Mouse (Mus musculus) intestine, postnatal 0 days (tissue): Measurements from ENCODE around the gene Cxcr5. TPM values are rescaled to one million over a fixed set of nuclear protein-coding genes. Genes with fewer than 3 reads are reported as not detected.

ENCODE experiments used
- ATAC-seq: fragments of 200-750 bp; cut with Nextera tagmentation; 2 replicates; pipeline ENCODE4 v1.8.0; 2017; ENCODE audit warnings: mild to moderate bottlenecking, moderate TSS enrichment, moderate library complexity
- H3K27ac ChIP-seq: fragments of 300-500 bp; sonication (generic); 2 replicates; pipeline ENCODE4 v1.5.1; 2014; ENCODE audit warnings: mild to moderate bottlenecking, low read depth, low read length, moderate library complexity
- H3K27me3 ChIP-seq: fragments of 300-500 bp; sonication (generic); replicated peaks from 2 replicates; pipeline ENCODE4 v1.6.1; 2014; ENCODE audit warnings: low read length, mixed read lengths; ENCODE audit not compliant: control insufficient read depth, insufficient read depth
- H3K36me3 ChIP-seq: fragments of 300-500 bp; sonication (generic); 2 replicates; pipeline ENCODE4 v1.6.1; 2014; ENCODE audit warnings: mild to moderate bottlenecking, moderate library complexity; ENCODE audit not compliant: control insufficient read depth, insufficient read depth
- H3K4me1 ChIP-seq: fragments of 300-500 bp; sonication (generic); replicated peaks from 2 replicates; pipeline ENCODE4 v1.6.1; 2014; ENCODE audit warnings: antibody characterized with exemption, low read length, mixed read lengths; ENCODE audit not compliant: control insufficient read depth, insufficient read depth
- H3K4me2 ChIP-seq: fragments of 300-500 bp; sonication (generic); replicated peaks from 2 replicates; pipeline ENCODE4 v1.6.1; 2014; ENCODE audit warnings: low read depth, mild to moderate bottlenecking, moderate library complexity
- H3K4me3 ChIP-seq: fragments of 300-500 bp; sonication (generic); 2 replicates; pipeline ENCODE4 v1.5.1; 2014; ENCODE audit warnings: low read depth, low read length
- H3K9ac ChIP-seq: fragments of 300-500 bp; sonication (generic); 2 replicates; pipeline ENCODE4 v1.6.1; 2014; ENCODE audit warnings: mild to moderate bottlenecking, low read depth, low read length
- H3K9me3 ChIP-seq: fragments of 300-500 bp; sonication (generic); 2 replicates; pipeline ENCODE4 v1.6.1; 2016; ENCODE audit warnings: mixed run types; ENCODE audit not compliant: control insufficient read depth
- CTCF ChIP-seq: sonication (generic); IDR thresholded peaks from 2 replicates; pipeline ENCODE4 v1.5.1; 2016; ENCODE audit warnings: low read depth, mild to moderate bottlenecking, control low read depth, antibody characterized with exemption, moderate library complexity
- WGBS: fragments of 180-500 bp; shearing (Covaris S2); extraction: QIAGEN DNeasy Blood & Tissue Kit; methylation state at CpG from one replicate; pipeline ENCODE4 v1.1.7; 2014; 5-methylcytosine and 5-hydroxymethylcytosine counted together
- polyA plus RNA-seq: library from polyadenylated mRNA; unstranded; fragments of >200 nt; fragmentation: Nextera tagmentation; extraction: Ambion mirVana; gene quantifications from 2 replicates; pipeline ENCODE4 v1.2.1, GENCODE M21; 2015

Gene Cxcr5
- polyA plus RNA-seq, 1 experiment from 2014 or later: 0.25 TPM

DNA sequence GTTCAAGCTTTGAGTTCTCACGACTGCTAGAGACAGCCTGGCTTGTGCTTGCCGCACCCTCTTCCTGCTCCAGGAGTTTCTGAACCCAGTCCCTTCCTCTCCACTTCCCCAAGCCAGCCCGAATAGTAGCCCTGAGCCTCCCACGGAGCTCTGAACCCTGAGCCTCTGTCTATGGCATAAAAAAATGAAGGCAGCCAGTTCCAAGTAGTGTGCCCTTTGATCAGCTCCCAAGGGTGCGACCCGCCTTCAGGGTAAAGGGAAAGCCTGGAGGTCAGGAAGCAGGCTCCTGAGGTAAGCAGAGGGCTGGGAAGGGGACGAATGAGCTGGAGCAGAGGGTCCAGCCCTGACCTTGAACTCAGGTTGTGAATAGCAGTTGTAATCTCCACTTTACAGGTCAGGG lies 93.5 kb downstream of the Cxcr5 start:
- no peak overlapping the region; the same call in 1 of the 2 replicates for H3K4me2 ChIP-seq
- no peak overlapping the region for H3K9ac ChIP-seq
- H3K4me1 ChIP-seq: no peaks in the 10 kb centered on the region; the same call in 1 of the 2 replicates
- WGBS: 28% methylated on average over 7 of the region's 7 CpGs
- H3K27me3 ChIP-seq: no peaks in the 10 kb centered on the region
- no peak overlapping the region for H3K4me3 ChIP-seq
- no peaks in the 10 kb centered on the region for H3K9me3 ChIP-seq
- H3K27ac ChIP-seq: no peak overlapping the region
- peak; percentile 47 for ATAC-seq
- TF ChIP-seq CTCF: no peak
- no peaks in the 10 kb centered on the region for H3K36me3 ChIP-seq

DNA sequence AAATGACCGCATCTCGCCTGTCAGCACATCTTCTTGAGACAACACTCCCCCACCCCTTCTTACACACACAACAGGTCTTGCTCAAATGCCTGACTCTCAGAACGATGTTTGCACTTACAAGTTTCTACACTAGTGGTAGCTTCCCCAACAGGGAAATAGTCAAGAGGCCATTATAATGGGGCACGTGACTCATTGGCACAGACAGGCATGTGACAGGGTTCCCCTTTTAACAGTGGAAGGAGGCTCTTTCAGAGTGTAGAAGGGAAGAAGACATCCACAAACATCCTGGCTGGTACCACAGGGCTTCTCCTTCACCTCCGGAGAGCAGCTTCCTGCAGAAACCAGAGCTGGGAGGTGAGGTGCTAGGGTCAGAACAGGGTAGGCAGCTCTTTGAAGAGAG lies 99.7 kb downstream of the Cxcr5 start:
- Histone ChIP-seq H3K4me1 (no peaks in the 10 kb centered on the region), H3K27me3 (no peaks in the 10 kb centered on the region), H3K27ac (no peak overlapping the region), H3K9ac (no peak overlapping the region), H3K36me3 (no peaks in the 10 kb centered on the region), H3K4me2 (no peak overlapping the region), H3K9me3 (no peaks in the 10 kb centered on the region), H3K4me3 (no peak overlapping the region)
- 72% methylated on average over 5 of the region's 5 CpGs for WGBS
- TF ChIP-seq CTCF: no peak
- ATAC-seq: no peak

Other genes starting within 250 kb of the Cxcr5 start
- gene C2cd2l, start 241.6 kb downstream of the Cxcr5 start, polyA plus RNA-seq: 42.4 TPM in 2 replicates
- 23.6 and 25.3 TPM in 2 replicates for gene Dpagt1, start 235.9 kb downstream of the Cxcr5 start, polyA plus RNA-seq
- gene H2afx, start 227.2 kb downstream of the Cxcr5 start, polyA plus RNA-seq: 84.5 and 89.1 TPM in 2 replicates
- gene Hmbs, start 217.6 kb downstream of the Cxcr5 start, polyA plus RNA-seq: 60.1 and 60.7 TPM in 2 replicates
- 27.2 and 27.4 TPM in 2 replicates for gene Vps11, start 200.2 kb downstream of the Cxcr5 start, polyA plus RNA-seq
- 10.5 and 11.1 TPM in 2 replicates for gene Hyou1, start 182.4 kb downstream of the Cxcr5 start, polyA plus RNA-seq
- gene Slc37a4, start 165.0 kb downstream of the Cxcr5 start, polyA plus RNA-seq: 150 and 160 TPM in 2 replicates
- gene Rps25, start 154.7 kb downstream of the Cxcr5 start, polyA plus RNA-seq: 1,434 and 1,542 TPM in 2 replicates
- gene Trappc4, start 154.3 kb downstream of the Cxcr5 start, polyA plus RNA-seq: 138 and 142 TPM in 2 replicates
- 14.7 and 19.7 TPM in 2 replicates for gene Ccdc84, start 143.3 kb downstream of the Cxcr5 start, polyA plus RNA-seq
- not detected in 2 replicates for gene Foxr1, start 120.7 kb downstream of the Cxcr5 start, polyA plus RNA-seq
- gene Upk2, start 106.9 kb downstream of the Cxcr5 start, polyA plus RNA-seq: not detected in 2 replicates
- 4.8 and 4.9 TPM in 2 replicates for gene Bcl9l, start 79.1 kb downstream of the Cxcr5 start, polyA plus RNA-seq
- gene Ddx6, start 43.0 kb upstream of the Cxcr5 start, polyA plus RNA-seq: 7.3 and 9.5 TPM in 2 replicates
- gene Treh, start 111.4 kb upstream of the Cxcr5 start, polyA plus RNA-seq: 2.1 and 2.4 TPM in 2 replicates
- gene Phldb1, start 173.3 kb upstream of the Cxcr5 start, polyA plus RNA-seq: 6.2 and 6.9 TPM in 2 replicates
- 113 and 121 TPM in 2 replicates for gene Arcn1, start 206.0 kb upstream of the Cxcr5 start, polyA plus RNA-seq
- 52.8 and 56.9 TPM in 2 replicates for gene Ift46, start 206.0 kb upstream of the Cxcr5 start, polyA plus RNA-seq
- gene Tmem25, start 237.4 kb upstream of the Cxcr5 start, polyA plus RNA-seq: 4.2 and 4.9 TPM in 2 replicates
- 3.2 and 4.0 TPM in 2 replicates for gene Ttc36, start 241.2 kb upstream of the Cxcr5 start, polyA plus RNA-seq